Mouse (Mus musculus): ENCODE data around the gene Zfp64.
"Not testable (repeated sequence)": the region's sequence is repeated elsewhere in the genome, so short reads cannot be mapped to it uniquely, and the experiment has no call there.

Gene Zfp64

DNA sequence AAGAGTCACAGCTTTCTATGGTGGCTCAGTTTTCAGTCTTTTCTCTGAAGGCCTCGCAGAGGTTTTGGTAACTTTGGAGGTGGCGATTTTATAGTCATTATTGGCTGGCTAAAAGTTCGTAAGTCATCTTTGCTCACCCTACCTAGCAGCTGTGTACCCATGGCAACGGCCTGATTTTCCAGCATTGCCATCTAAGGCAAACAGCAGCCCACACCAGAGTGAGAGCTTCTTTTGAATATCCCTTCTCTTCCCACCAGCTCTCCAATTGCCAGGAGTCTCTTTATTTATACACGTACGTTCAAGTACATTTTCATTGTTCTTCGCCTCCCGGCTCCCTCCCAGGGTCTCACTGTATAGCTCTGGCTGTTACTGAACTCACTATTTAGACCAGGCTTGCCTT, 59.9 kb downstream of the Zfp64 start:
- no peak for DNase-seq (ENCODE audit: low read depth, low spot score)

DNA sequence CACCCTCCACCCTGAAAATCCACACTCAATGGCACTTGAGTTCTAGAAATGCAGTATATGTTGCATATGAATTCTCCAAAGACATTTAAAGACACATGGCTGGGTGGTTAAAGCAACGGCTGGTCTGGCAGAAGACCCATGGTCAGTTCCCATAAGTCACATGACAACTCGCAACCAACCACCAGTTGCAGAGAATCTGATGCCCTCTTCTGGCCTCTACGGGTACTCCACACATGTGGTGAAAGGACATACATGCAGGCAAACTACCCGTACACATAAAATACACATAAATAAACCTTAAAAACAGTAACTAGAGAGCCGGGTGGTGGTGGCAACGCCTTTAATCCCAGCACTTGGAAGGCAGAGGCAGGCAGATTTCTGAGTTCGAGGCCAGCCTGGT, 60.6 kb downstream of the Zfp64 start:
- DNase-seq (ENCODE audit: low read depth, low spot score): no peak

GRCm38 (mm10) chr2:168892057-168892456, 63.3 kb downstream of the Zfp64 start:
- no peak for DNase-seq (ENCODE audit: low read depth, low spot score)

- DNase-seq (ENCODE audit: low read depth, low spot score): peak; percentile 25
Observed at GRCm38 (mm10) chr2:168884641-168885040, 70.7 kb downstream of the Zfp64 start.

DNA sequence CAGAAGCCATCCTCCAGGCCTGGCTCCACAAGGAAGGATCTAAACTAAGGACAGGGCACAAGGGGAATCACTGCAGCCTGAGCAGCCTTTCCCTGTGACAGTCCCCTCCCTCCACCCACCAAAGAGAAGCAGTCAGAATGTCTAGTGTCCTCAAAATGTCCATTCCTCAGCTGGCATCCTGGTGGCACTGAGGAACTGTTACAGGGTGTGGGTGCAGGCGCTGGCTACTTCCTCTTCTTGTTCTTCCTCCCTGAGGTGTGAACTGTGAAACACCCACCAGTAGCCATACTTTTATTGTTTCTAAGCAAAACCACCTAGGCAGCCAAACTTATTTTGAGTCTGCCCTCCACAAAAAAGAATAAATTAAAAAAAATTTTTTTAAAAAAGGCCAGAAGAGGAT, 72.4 kb downstream of the Zfp64 start:
- peak; percentile 60 for DNase-seq (ENCODE audit: low read depth, low spot score)

- DNase-seq (ENCODE audit: low read depth, low spot score): peak; percentile 45
Observed at GRCm38 (mm10) chr2:168881927-168882326, 73.5 kb downstream of the Zfp64 start.

DNA sequence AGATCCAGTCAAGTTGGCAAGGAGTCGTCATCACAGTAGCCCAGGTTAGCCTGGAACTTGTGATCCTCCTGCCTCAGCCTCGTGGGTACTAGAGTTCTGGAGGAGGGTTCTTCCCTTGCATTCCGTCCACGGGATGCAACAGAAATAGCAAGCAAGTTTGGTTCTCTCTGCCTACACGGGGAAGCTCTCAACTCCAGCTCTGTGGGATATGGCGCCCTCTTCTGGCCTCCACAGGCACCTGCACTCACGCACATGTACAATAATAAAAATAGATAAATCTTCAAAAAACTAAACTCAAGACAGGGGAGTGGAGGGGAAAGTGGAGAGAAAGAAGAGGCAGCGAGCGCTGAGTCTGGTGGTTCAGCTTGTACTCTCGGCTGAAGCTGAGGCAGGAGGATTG, 75.8 kb downstream of the Zfp64 start:
- DNase-seq (ENCODE audit: low read depth, low spot score): peak; percentile 11

GRCm38 (mm10) chr2:168878708-168879107, 76.7 kb downstream of the Zfp64 start:
- no peak for DNase-seq (ENCODE audit: low read depth, low spot score)

- DNase-seq (ENCODE audit: low read depth, low spot score): peak; percentile 47
Observed at GRCm38 (mm10) chr2:168878158-168878557, 77.2 kb downstream of the Zfp64 start.

DNA sequence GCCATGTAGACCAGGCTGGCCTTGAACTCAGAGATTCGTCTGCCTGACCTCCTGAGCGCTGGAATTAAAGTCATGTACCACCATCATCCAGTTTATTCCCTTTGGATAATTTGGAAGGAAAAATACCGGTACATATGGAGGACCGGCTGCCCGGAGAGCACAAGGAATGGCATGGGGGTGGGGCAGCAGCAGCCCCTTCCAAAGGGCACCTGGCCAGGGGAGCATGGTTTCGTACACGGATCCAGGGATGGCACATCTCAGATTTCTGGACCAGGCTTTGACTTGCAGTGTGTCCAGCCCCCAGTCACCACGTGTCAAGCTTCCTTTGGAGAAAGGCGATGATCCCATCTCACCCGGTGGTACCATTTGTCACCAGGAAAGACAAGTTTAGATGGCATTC, 78.8 kb downstream of the Zfp64 start:
- no peak for DNase-seq (ENCODE audit: low read depth, low spot score)

DNA sequence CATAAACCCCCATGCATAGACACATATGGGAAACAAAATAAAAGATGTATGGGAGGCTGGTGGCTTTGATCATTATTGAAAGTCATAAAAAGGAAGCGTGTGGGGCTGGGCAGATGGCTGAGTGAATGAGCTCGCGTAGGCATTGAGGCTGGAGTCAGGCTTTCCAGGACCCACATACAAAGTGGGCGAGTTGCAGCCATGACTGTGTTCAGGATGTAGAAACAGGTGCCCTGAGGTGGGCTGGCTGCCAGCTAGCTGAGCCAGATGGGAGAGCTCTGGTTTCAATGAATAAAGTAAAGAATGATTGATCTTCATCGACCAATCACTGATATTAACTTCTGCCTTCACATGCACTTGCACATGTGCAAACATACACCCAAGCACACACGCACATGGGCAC, 80.9 kb downstream of the Zfp64 start:
- DNase-seq (ENCODE audit: low read depth, low spot score): no peak

DNA sequence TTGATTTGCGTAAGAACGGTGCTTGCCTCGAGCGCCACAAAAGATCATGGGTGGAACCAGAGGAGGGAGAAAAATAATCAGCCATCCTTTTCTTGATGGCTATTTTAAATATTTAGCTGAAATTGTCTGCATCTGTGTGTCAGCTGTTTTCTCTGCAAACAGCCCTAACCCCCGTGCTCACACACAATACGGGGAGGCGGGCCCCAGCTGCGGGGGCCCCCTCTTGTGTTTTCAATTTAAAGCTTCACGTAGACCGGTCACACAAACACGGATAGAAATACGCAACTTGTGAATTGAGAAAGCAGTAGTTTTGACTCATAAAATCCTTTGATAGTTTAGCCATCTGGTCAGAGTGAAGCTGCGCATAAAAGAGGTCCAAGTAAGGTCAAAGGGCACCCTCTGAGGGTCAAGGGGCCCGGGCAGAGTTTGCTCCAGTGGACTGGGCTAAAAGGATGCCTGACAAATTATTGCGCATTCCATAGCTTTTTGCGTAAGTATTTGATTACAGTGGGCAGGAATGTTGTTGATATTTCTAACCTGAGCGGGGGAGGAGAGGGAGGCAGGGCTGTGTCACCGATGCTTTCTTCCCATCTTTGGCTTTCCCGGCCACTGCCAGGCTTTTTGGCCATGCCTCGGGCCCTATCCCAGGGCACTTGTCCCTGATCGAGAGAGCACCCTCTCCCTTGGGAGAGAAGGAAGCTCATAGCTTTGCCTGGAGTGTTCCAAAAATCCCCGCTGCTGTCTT, 83.4 kb downstream of the Zfp64 start:
- no peak for DNase-seq (ENCODE audit: low read depth, low spot score)

GRCm38 (mm10) chr2:168870480-168870879, 84.9 kb downstream of the Zfp64 start:
- no peak for DNase-seq (ENCODE audit: low read depth, low spot score)

- DNase-seq (ENCODE audit: low read depth, low spot score): no peak
Observed at GRCm38 (mm10) chr2:168866942-168867341, 88.4 kb downstream of the Zfp64 start.

DNA sequence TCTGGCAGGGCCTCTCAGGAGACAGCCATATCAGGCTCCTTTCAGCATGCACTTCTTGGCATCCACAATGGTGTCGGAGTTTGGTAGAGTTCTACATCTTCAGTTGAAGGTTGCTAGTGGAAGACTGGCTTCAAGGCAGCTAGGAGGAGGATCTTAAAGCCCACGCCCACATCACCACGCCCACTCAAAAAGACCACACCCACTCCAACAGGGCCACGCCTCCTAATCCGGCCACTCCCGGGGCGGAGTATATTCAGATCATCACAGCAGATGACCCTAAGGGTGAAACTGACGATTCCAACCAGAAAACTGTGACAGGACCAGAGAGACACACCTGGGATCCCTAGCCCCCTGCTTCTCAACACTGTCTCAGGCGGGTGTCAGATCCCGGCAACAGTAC, 89.0 kb downstream of the Zfp64 start:
- peak; percentile 40 for DNase-seq (ENCODE audit: low read depth, low spot score)

DNA sequence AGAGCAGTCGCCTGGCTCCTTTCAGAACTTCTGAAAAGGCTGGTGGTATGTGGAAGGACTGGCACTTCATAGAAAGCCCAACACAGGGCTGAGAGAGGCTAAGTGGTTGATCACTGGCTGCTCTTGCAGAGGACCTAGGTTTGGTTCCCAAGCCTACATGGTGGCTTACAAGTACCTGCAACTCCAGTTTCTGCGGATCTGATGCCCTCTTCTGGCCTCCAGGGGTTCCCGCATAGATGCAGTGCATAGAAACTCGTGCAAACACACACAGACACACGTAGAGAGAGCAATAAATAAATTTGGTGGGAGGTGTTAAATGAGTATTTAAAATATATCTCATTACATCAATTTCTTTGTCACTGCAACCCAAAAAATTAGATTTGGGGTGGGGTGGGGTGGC, 90.5 kb downstream of the Zfp64 start:
- DNase-seq (ENCODE audit: low read depth, low spot score): no peak

GRCm38 (mm10) chr2:168862694-168863093, 92.7 kb downstream of the Zfp64 start:
- DNase-seq (ENCODE audit: low read depth, low spot score): no peak

- no peak for DNase-seq (ENCODE audit: low read depth, low spot score)
Observed at GRCm38 (mm10) chr2:168860922-168861740, 94.3 kb downstream of the Zfp64 start.

DNA sequence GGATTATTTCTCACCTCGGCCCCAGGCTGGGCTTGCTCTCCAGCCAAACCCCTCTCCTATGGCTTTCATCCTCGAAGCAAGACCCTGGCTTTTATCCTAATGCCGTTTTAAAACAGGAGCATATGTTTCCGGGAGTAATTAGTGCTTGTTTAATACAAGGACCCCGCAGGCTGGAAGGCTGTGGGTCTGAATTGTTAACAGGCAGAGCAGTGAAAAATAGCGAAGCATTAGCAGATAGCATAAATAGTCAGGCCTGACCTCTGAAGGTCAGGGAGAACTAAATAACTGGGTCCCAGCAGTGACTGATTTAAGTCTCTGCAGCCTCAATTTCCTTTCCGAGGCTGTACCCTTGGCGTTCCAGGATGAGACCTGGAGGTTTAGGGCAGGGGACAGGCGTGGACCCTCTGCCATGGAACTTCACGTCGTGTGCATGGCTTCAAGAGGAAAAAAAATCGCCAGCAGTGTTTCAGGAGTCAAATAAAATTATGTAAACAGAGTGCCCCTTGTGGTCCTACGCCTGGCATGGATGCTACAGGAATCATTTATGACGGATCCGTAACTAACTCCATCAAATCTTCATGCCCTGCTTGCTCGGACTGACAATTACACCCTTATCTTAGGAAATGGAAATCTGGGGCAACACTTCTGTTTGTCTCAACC, 95.2 kb downstream of the Zfp64 start:
- DNase-seq (ENCODE audit: low read depth, low spot score): no peak

DNA sequence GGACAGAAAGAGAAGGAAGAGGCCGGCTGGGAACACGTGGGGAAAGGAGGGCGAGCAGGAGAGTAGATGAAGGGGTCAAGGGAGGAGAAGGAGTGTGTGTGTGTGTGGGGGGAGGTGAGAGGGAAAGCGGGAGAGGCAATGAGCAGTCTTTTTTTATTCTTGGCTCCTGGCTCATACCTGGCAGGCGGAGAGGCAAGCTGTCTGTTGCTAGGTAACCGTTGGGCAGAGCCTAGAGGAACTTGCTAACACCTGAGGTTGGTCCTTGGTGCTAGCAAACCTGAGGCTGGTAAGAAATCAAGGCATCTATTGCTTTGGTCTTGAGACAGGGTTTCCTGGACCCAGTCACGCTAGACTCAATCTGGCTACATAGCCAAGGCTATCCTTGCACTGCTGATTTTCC, 98.7 kb downstream of the Zfp64 start:
- DNase-seq (ENCODE audit: low read depth, low spot score): no peak

DNA sequence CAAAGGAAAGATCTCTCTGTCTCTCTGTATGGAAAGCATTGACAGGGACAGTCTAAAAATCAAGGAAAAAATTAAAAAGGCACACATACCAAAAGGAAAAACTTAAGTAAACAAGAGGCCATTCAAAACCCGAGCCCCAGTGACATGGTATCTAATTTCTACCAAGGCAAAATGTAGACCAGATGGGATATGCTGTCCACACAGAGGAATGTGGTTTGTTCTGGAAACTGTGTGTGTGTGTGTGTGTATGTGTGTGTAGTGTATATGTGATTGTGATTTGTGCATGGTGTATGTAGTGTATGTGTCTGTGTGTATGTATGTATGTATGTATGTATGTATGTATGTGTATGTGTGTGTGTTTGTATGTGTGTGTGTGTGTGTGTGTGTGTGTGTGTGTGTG, 100.6 kb downstream of the Zfp64 start:
- DNase-seq (ENCODE audit: low read depth, low spot score): no peak

DNA sequence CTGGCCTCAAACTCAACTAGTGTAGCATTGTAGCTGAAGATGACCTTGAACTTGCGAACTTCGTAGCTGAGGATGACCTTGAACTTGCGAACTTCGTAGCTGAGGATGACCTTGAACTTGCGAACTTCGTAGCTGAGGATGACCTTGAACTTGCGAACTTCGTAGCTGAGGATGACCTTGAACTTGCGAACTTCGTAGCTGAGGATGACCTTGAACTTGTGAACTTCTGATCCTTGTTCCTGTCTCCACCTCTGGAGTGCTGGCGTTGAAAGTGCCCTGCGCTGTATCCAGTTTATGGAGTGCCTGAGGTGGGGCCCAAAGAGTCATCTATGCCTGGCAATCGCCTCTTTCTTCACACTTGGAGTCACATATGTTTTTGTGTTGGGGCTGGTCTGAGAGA, 101.5 kb downstream of the Zfp64 start:
- not testable (repeated sequence) for DNase-seq (ENCODE audit: low read depth, low spot score)

DNA sequence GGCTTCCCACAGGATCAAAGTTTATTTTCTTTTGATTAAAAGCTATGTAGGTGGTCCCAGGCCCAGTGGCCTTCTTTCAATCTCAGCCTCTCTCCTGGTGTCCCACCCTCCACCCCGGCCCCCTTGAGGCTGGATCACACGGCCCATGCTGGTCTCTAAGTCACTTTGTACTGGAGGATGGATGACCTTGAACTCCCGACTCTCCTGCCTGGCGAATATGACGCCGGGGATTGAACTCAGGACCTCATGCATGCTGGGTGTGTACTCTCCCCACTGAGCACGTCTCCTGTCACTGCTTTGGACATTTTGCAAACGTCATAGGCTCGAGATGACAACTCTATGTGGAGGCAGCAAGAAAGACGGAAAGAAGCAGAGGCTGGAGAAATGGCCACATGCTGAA, 103.8 kb downstream of the Zfp64 start:
- DNase-seq (ENCODE audit: low read depth, low spot score): no peak

All from A20 (cell line).